Mouse (Mus musculus) cerebellum, adult 2 months (tissue): ENCODE measurements around the gene Ddx19b.

Experiments
- CTCF ChIP-seq: fragments of 200-500 bp; IDR thresholded peaks from 2 replicates; pipeline ENCODE4 v1.5.1; 2011; ENCODE audit warnings: low read depth, mild to moderate bottlenecking, control low read depth, low read length, moderate library complexity, borderline replicate concordance; ENCODE audit not compliant: insufficient read depth
- POLR2A ChIP-seq: fragments of 200-500 bp; IDR thresholded peaks from 2 replicates; pipeline ENCODE4 v1.6.1; 2011; ENCODE audit warnings: low read length, control low read depth, borderline replicate concordance; ENCODE audit not compliant: insufficient read depth

- TF ChIP-seq POLR2A, result no peak
- TF ChIP-seq CTCF, result no peak
Measured at GRCm38 (mm10) chr8:110954776-110955175, 76.8 kb downstream of the Ddx19b start.
